Mouse (Mus musculus): ENCODE results near the gene Sec23a. TPM values are rescaled to one million over a fixed set of nuclear protein-coding genes. Genes with fewer than 3 reads are reported as not detected.
"Not testable (repeated sequence)": the region's sequence is repeated elsewhere in the genome, so short reads cannot be mapped to it uniquely, and the experiment has no call there.

Gene Sec23a
- polyA plus RNA-seq, 1 experiment = 52.2 TPM

DNA sequence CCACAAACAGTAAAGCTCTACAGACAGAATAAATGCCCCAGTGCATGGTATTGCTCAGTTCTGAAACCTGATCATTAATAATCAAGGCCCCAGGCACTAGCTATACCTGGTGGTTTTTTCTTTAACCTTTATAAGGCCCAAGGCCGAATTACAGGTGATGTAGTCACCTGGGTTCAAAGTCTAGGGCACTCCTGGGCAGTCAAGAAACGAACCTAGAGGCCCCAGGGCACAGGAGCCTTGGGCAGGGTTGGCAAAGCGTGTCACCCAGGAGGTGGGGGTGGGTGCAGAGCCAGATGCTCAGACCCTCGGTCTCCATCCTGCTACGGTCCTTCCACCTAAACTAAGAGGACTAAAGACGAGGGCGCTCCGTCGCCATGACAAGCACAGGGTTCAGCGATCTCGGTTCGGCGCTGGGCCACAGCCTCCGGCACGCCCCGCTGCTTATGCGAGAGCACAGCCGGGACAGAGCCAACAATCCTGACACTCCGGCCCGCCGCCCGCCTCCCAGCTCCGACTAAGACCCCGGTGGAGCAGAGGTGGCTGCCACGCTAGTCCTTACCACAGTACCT lies 458 bp downstream of the Sec23a start:
- no peak for TF ChIP-seq CTCF (IDR thresholded peaks at IDR 0.05; ENCODE audit: extremely low read depth, insufficient read depth, low read length)
- no peak for TF ChIP-seq POLR2A (IDR thresholded peaks at IDR 0.05; ENCODE audit: extremely low read depth, insufficient read depth, low read length)
- peak overlapping the region; percentile 98 for H3K4me3 ChIP-seq (ENCODE audit: insufficient read depth, low read length)
- peak overlapping the region; percentile 96 for H3K27ac ChIP-seq (ENCODE audit: insufficient read depth, low read length)
- H3K4me1 ChIP-seq (ENCODE audit: control insufficient read depth, insufficient read depth, low read length) = peaks cover 4% of the 10 kb centered on the region

DNA sequence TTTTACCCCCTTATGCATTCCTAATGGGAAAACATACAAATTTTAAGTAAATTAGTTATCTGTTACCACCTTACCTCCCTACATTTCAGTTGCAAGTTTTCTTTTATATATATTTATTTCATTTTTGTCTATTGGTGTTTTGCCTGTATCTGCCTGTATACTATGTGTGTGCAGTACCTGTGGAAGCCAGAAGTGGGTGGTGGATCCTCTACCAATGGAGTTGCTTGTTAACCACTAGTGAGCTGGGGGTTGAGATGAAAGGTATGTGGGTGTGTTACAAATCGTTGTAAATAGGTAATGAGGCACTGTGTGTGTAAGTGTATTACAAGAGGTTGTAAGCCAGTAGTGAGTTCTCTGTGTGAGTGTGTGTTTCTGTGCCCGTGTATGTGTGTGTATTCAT lies 1.3 kb downstream of the Sec23a start:
- Histone ChIP-seq H3K4me1 (ENCODE audit: control insufficient read depth, insufficient read depth, low read length) (peaks cover 4% of the 10 kb centered on the region), H3K4me3 (ENCODE audit: insufficient read depth, low read length) (peak overlapping the region; percentile 98; the same call in 1 of the 2 replicates), H3K27ac (ENCODE audit: insufficient read depth, low read length) (no peak overlapping the region)
- TF ChIP-seq CTCF (IDR thresholded peaks at IDR 0.05; ENCODE audit: extremely low read depth, insufficient read depth, low read length) (no peak), POLR2A (IDR thresholded peaks at IDR 0.05; ENCODE audit: extremely low read depth, insufficient read depth, low read length) (no peak)

GRCm38 (mm10) chr12:58985766-58986165 lies 26.1 kb downstream of the Sec23a start:
- TF ChIP-seq POLR2A (IDR thresholded peaks at IDR 0.05; ENCODE audit: extremely low read depth, insufficient read depth, low read length) (no peak), CTCF (IDR thresholded peaks at IDR 0.05; ENCODE audit: extremely low read depth, insufficient read depth, low read length) (no peak)
- H3K4me1 ChIP-seq (ENCODE audit: control insufficient read depth, insufficient read depth, low read length) = no peaks in the 10 kb centered on the region
- no peak overlapping the region for H3K4me3 ChIP-seq (ENCODE audit: insufficient read depth, low read length)
- no peak overlapping the region for H3K27ac ChIP-seq (ENCODE audit: insufficient read depth, low read length)

- H3K4me3 ChIP-seq (ENCODE audit: insufficient read depth, low read length); H3K4me1 ChIP-seq (ENCODE audit: control insufficient read depth, insufficient read depth, low read length): not testable (repeated sequence)
Observed at GRCm38 (mm10) chr12:58981178-58981661, 30.6 kb downstream of the Sec23a start.

DNA sequence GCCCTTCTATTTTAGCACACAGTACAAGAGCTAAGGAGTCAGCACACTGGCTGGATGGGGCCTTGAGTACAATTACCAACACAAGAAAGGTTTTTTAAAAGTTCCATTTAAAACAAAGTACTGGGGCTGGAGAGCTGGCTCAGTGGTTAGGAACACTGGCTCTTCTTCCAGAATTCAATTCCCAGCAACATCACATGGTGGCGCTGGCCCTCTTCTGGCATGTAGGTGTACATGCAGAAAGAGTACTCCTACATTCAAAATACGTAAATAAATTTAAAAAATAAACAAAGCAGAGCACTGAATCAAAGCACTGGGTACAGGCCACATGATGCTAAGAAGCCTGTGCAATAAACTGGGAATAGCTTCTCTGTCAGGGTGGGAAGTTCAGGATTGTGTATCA lies 34.9 kb downstream of the Sec23a start:
- no peak overlapping the region for H3K4me3 ChIP-seq (ENCODE audit: insufficient read depth, low read length)
- TF ChIP-seq CTCF (IDR thresholded peaks at IDR 0.05; ENCODE audit: extremely low read depth, insufficient read depth, low read length) (no peak), POLR2A (IDR thresholded peaks at IDR 0.05; ENCODE audit: extremely low read depth, insufficient read depth, low read length) (no peak)
- no peak overlapping the region for H3K27ac ChIP-seq (ENCODE audit: insufficient read depth, low read length)
- H3K4me1 ChIP-seq (ENCODE audit: control insufficient read depth, insufficient read depth, low read length) = no peaks in the 10 kb centered on the region

More at GRCm38 (mm10) chr12:58981178-58981661, 30.6 kb downstream of the Sec23a start:
- not testable (repeated sequence) for H3K27ac ChIP-seq (ENCODE audit: insufficient read depth, low read length)

GRCm38 (mm10) chr12:58964583-58964982 lies 47.2 kb downstream of the Sec23a start:
- no peaks in the 10 kb centered on the region for H3K4me1 ChIP-seq (ENCODE audit: control insufficient read depth, insufficient read depth, low read length)
- H3K27ac ChIP-seq (ENCODE audit: insufficient read depth, low read length) = no peak overlapping the region
- H3K4me3 ChIP-seq (ENCODE audit: insufficient read depth, low read length) = no peak overlapping the region
- peak; percentile 78 for TF ChIP-seq CTCF (IDR thresholded peaks at IDR 0.05; ENCODE audit: extremely low read depth, insufficient read depth, low read length)
- no peak for TF ChIP-seq POLR2A (IDR thresholded peaks at IDR 0.05; ENCODE audit: extremely low read depth, insufficient read depth, low read length)

DNA sequence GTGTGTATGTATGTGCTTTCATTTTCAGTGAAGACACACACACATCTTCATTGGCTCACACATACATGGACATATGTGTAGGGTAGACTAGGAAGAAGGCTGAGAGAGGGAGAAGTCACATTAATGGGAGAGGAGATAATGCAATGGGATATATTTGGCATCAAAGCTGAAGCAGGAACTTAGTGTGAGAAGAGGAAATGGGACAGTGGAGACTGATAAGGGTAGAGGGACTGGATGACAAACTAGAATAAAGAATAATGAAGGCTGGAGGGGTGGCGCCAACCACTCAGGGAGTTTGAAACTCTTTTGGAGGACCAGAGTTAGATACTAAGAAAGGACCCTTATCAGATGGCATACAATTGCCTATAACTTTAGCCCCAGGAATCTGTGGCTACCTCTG lies 51.0 kb downstream of the Sec23a start:
- TF ChIP-seq POLR2A (IDR thresholded peaks at IDR 0.05; ENCODE audit: extremely low read depth, insufficient read depth, low read length) (no peak), CTCF (IDR thresholded peaks at IDR 0.05; ENCODE audit: extremely low read depth, insufficient read depth, low read length) (no peak)
- no peaks in the 10 kb centered on the region for H3K4me1 ChIP-seq (ENCODE audit: control insufficient read depth, insufficient read depth, low read length)

GRCm38 (mm10) chr12:58956624-58957023 lies 55.2 kb downstream of the Sec23a start:
- Histone ChIP-seq H3K27ac (ENCODE audit: insufficient read depth, low read length) (no peak overlapping the region), H3K4me1 (ENCODE audit: control insufficient read depth, insufficient read depth, low read length) (no peaks in the 10 kb centered on the region), H3K4me3 (ENCODE audit: insufficient read depth, low read length) (no peak overlapping the region)
- TF ChIP-seq POLR2A (IDR thresholded peaks at IDR 0.05; ENCODE audit: extremely low read depth, insufficient read depth, low read length) (no peak), CTCF (IDR thresholded peaks at IDR 0.05; ENCODE audit: extremely low read depth, insufficient read depth, low read length) (no peak)

More for the DNA sequence above, 51.0 kb downstream of the Sec23a start:
- Histone ChIP-seq H3K27ac (ENCODE audit: insufficient read depth, low read length) (no peak overlapping the region), H3K4me3 (ENCODE audit: insufficient read depth, low read length) (no peak overlapping the region)

DNA sequence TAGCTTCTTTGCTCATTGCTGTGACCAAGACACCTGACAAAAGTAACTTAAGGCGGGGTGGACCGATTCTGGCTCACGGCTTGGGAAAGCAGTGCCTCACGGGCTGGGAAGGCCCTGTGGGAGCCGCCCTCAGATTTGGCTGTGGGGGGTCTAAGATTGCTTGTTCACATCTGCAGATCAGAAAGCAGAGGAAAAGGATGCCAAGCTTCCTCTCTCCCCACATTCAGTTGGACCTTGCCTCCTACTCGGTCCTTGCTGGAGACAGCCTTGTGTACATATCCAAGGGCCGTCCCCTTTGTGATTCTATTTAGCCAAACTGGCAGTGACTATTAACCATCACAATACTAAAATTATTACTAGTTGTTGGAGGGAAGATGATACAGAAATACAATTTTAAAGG lies 55.7 kb downstream of the Sec23a start:
- H3K4me3 ChIP-seq (ENCODE audit: insufficient read depth, low read length) = no peak overlapping the region
- H3K27ac ChIP-seq (ENCODE audit: insufficient read depth, low read length) = no peak overlapping the region
- no peak for TF ChIP-seq POLR2A (IDR thresholded peaks at IDR 0.05; ENCODE audit: extremely low read depth, insufficient read depth, low read length)
- TF ChIP-seq CTCF (IDR thresholded peaks at IDR 0.05; ENCODE audit: extremely low read depth, insufficient read depth, low read length) = no peak
- H3K4me1 ChIP-seq (ENCODE audit: control insufficient read depth, insufficient read depth, low read length) = no peaks in the 10 kb centered on the region

DNA sequence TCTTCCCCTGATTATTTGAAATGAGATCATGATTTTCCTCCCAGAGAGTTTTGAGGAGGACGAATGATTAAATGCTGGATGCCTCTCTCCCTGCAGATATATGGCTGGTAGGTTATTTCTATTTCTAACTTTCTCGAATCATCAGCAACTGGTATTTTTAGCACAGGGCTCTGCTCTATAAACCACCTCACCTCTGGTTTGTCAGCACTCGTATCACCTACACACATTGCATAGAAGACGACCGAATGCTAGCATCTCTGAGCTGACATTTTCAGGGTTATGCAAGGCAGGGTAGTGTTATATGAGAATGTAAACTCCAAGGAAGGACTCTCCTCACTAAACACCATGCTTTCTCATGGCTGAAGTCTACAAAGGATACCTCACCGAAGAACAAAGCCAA lies 63.9 kb downstream of the Sec23a start:
- Histone ChIP-seq H3K4me1 (ENCODE audit: control insufficient read depth, insufficient read depth, low read length) (no peaks in the 10 kb centered on the region), H3K27ac (ENCODE audit: insufficient read depth, low read length) (no peak overlapping the region), H3K4me3 (ENCODE audit: insufficient read depth, low read length) (no peak overlapping the region)
- TF ChIP-seq CTCF (IDR thresholded peaks at IDR 0.05; ENCODE audit: extremely low read depth, insufficient read depth, low read length) = no peak
- no peak for TF ChIP-seq POLR2A (IDR thresholded peaks at IDR 0.05; ENCODE audit: extremely low read depth, insufficient read depth, low read length)
